29 mouse cellular contexts compared by ENCODE assay signal in the genomic region with DNA sequence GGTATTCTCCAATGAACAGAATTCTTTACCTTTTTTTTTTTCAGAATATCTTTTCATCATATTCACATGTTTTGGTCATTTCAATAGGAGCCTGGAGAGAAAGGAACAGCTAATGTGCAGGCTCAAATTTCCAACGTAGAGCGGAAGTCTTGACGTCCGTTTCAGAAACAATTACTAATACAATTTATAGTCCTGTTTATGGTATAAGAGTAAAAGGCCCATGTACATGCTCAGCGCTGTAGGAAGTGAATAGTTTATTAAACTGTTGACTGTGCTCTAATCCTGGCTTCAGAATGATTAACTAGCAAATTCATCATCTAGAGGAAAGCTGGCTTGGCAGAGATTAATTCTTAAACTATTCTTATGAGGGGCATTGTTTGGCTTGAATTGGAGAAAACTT.
DNase-seq lines count a peak whose midpoint lies in the region; ATAC-seq and TF ChIP-seq lines count a peak whose summit lies in the region.
"Had no signal": no experiment of that assay in that cellular context is flagged by ENCODE, and none has a peak within 500 bp of the region (broad histone marks: within the 10 kb centered on the region; RNA-seq: fewer than 3 reads in every experiment).

No protein-coding gene starts in this region.

- no peaks in the 10 kb centered on the region for H3K9me3 ChIP-seq in kidney, embryonic 15.5 days (replicated peaks)
- no peaks in the 10 kb centered on the region for H3K9me3 ChIP-seq in kidney, embryonic 14.5 days (ENCODE audit: control insufficient read depth, low read length)
- no peaks in the 10 kb centered on the region for H3K9me3 ChIP-seq in kidney, postnatal 0 days (replicated peaks; ENCODE audit: low read length)
- no peaks in the 10 kb centered on the region for H3K9me3 ChIP-seq in lung, embryonic 14.5 days (ENCODE audit: low read depth, low read length)
- H3K9me3 ChIP-seq: embryonic facial prominence, embryonic 13.5 days; embryonic facial prominence, embryonic 15.5 days; forebrain, embryonic 10.5 days; forebrain, embryonic 12.5 days; G1E had no signal

- DNase-seq in kidney, adult 2 months, result peak; percentile 25
- DNase-seq in kidney, postnatal 25 days, result no peak
- peak; percentile 87 for DNase-seq in kidney, postnatal 0 days (ENCODE audit: low spot score)
- no peak for DNase-seq in kidney, postnatal 10 days
- peak; percentile 45 for DNase-seq in lung, embryonic 14.5 days
- no peak for DNase-seq in lung, postnatal 14 days
- DNase-seq: adrenal gland, adult 2 months; adrenal gland, postnatal 10 days; adrenal gland, postnatal 25 days; B cell, adult 2 months; cerebellum, adult 11 months; cerebellum, adult 18-20 months; cerebellum, adult 8-10 months; cerebellum, adult 9-11 months; cerebellum, postnatal 14 days; cerebellum, postnatal 36 days; embryo, embryonic 11 days had no signal

- no peaks in the 10 kb centered on the region for H3K36me3 ChIP-seq in kidney, adult 2 months (ENCODE audit: control insufficient read depth, insufficient read depth, low read length)
- no peaks in the 10 kb centered on the region for H3K36me3 ChIP-seq in kidney, embryonic 15.5 days
- no peaks in the 10 kb centered on the region for H3K36me3 ChIP-seq in kidney, embryonic 14.5 days (ENCODE audit: control insufficient read depth, insufficient read depth, low read length)
- no peaks in the 10 kb centered on the region for H3K36me3 ChIP-seq in kidney, postnatal 0 days (ENCODE audit: insufficient read depth, low read length)
- no peaks in the 10 kb centered on the region for H3K36me3 ChIP-seq in lung, embryonic 14.5 days (ENCODE audit: insufficient read depth)
- H3K36me3 ChIP-seq: embryonic facial prominence, embryonic 13.5 days; embryonic facial prominence, embryonic 15.5 days; forebrain, embryonic 10.5 days; forebrain, embryonic 12.5 days; G1E had no signal

- peak; percentile 58; the same call in 1 of the 2 replicates for ATAC-seq in kidney, embryonic 15.5 days (replicated peaks; ENCODE audit: low FRiP score)
- no peak for ATAC-seq in kidney, embryonic 14.5 days (ENCODE audit: low FRiP score, low TSS enrichment)
- ATAC-seq in kidney, postnatal 0 days (replicated peaks; ENCODE audit: low FRiP score, low read depth), result no peak
- ATAC-seq in lung, embryonic 14.5 days (ENCODE audit: insufficient read depth), result no peak
- ATAC-seq: CD4-positive, CD25-positive, alpha-beta regulatory T cell, adult 4 months; forebrain, embryonic 14.5 days; Patski had no signal

- WGBS in kidney, adult 2 months, result 25% methylated on average over 5 of the region's 5 CpGs
- 16% methylated on average over 5 of the region's 5 CpGs for WGBS in kidney, embryonic 15.5 days
- WGBS in kidney, embryonic 14.5 days, result 24% methylated on average over 5 of the region's 5 CpGs
- 15% methylated on average over 5 of the region's 5 CpGs for WGBS in kidney, postnatal 0 days
- 61% methylated on average over 5 of the region's 5 CpGs for WGBS in lung, embryonic 14.5 days

- no peak overlapping the region for H3K4me3 ChIP-seq in kidney, adult 2 months (ENCODE audit: insufficient read depth, low read depth, low read length)
- no peak overlapping the region for H3K4me3 ChIP-seq in kidney, embryonic 15.5 days (replicated peaks)
- no peak overlapping the region for H3K4me3 ChIP-seq in kidney, embryonic 14.5 days (ENCODE audit: low read length)
- H3K4me3 ChIP-seq in kidney, postnatal 0 days (replicated peaks; ENCODE audit: low read depth, low read length), result no peak overlapping the region
- no peak overlapping the region for H3K4me3 ChIP-seq in lung, embryonic 14.5 days (ENCODE audit: low read depth, low read length)
- H3K4me3 ChIP-seq: embryonic facial prominence, embryonic 13.5 days; embryonic facial prominence, embryonic 15.5 days; erythroblast, embryonic 14.5 days; forebrain, embryonic 10.5 days; forebrain, embryonic 12.5 days had no signal

- TF ChIP-seq POLR2A in kidney, adult 2 months (IDR thresholded peaks at IDR 0.05; ENCODE audit: low read depth, low read length), result no peak

- H3K27ac ChIP-seq in kidney, adult 2 months (ENCODE audit: insufficient read depth, low read depth, low read length), result no peak overlapping the region
- H3K27ac ChIP-seq in kidney, embryonic 15.5 days, result peak overlapping the region; percentile 51
- H3K27ac ChIP-seq in kidney, embryonic 14.5 days (ENCODE audit: low read depth, low read length), result no peak overlapping the region
- 0 out of 2 replicates have a peak overlapping the region, but pooled peaks have one; percentile 25 for H3K27ac ChIP-seq in kidney, postnatal 0 days
- H3K27ac ChIP-seq in lung, embryonic 14.5 days (ENCODE audit: low read depth), result no peak overlapping the region
- H3K27ac ChIP-seq: embryonic facial prominence, embryonic 13.5 days; embryonic facial prominence, embryonic 15.5 days; forebrain, embryonic 10.5 days; forebrain, embryonic 12.5 days had no signal

- no peaks in the 10 kb centered on the region for H3K27me3 ChIP-seq in kidney, adult 2 months (replicated peaks; ENCODE audit: control insufficient read depth, insufficient read depth, low read length)
- H3K27me3 ChIP-seq in kidney, embryonic 15.5 days, result no peaks in the 10 kb centered on the region
- no peaks in the 10 kb centered on the region for H3K27me3 ChIP-seq in kidney, embryonic 14.5 days (ENCODE audit: control insufficient read depth, insufficient read depth, low read length)
- no peaks in the 10 kb centered on the region for H3K27me3 ChIP-seq in kidney, postnatal 0 days (ENCODE audit: insufficient read depth, low read length)
- no peaks in the 10 kb centered on the region for H3K27me3 ChIP-seq in lung, embryonic 14.5 days (ENCODE audit: insufficient read depth, low read length)
- H3K27me3 ChIP-seq: CH12.LX; embryonic facial prominence, embryonic 13.5 days; embryonic facial prominence, embryonic 15.5 days; forebrain, embryonic 12.5 days; Patski had no signal

- peaks cover 6% of the 10 kb centered on the region; the same call in 1 of the 2 replicates for H3K4me1 ChIP-seq in kidney, adult 2 months (ENCODE audit: control insufficient read depth, insufficient read depth, low read length)
- peaks cover 23% of the 10 kb centered on the region for H3K4me1 ChIP-seq in kidney, embryonic 15.5 days
- no peaks in the 10 kb centered on the region; the same call in 1 of the 2 replicates for H3K4me1 ChIP-seq in kidney, embryonic 14.5 days (ENCODE audit: control insufficient read depth, insufficient read depth, low read length)
- peaks cover 20% of the 10 kb centered on the region for H3K4me1 ChIP-seq in kidney, postnatal 0 days (replicated peaks; ENCODE audit: insufficient read depth, low read length)
- no peaks in the 10 kb centered on the region for H3K4me1 ChIP-seq in lung, embryonic 14.5 days (ENCODE audit: insufficient read depth)

- no peak overlapping the region for H3K4me2 ChIP-seq in kidney, embryonic 15.5 days
- H3K4me2 ChIP-seq in kidney, embryonic 14.5 days (replicated peaks; ENCODE audit: low read depth, low read length), result no peak overlapping the region
- no peak overlapping the region for H3K4me2 ChIP-seq in kidney, postnatal 0 days (ENCODE audit: low read length)
- no peak overlapping the region for H3K4me2 ChIP-seq in lung, embryonic 14.5 days
- H3K4me2 ChIP-seq: embryonic facial prominence, embryonic 13.5 days; embryonic facial prominence, embryonic 15.5 days; forebrain, embryonic 12.5 days had no signal

- no peak overlapping the region for H3K9ac ChIP-seq in kidney, embryonic 15.5 days
- no peak overlapping the region for H3K9ac ChIP-seq in kidney, embryonic 14.5 days (ENCODE audit: low read depth, low read length)
- H3K9ac ChIP-seq in kidney, postnatal 0 days (ENCODE audit: low read depth, low read length), result no peak overlapping the region
- H3K9ac ChIP-seq in lung, embryonic 14.5 days, result no peak overlapping the region
- H3K9ac ChIP-seq: embryonic facial prominence, embryonic 13.5 days; embryonic facial prominence, embryonic 15.5 days; forebrain, embryonic 12.5 days had no signal

- no peak for TF ChIP-seq CTCF in kidney, adult 2 months (conservative IDR thresholded peaks at IDR 0.05; ENCODE audit: insufficient read depth, insufficient read length, low read depth, low read length)
- TF ChIP-seq CTCF in kidney, postnatal 0 days (IDR thresholded peaks at IDR 0.05; ENCODE audit: low read depth), result no peak
- TF ChIP-seq CTCF in lung, embryonic 14.5 days (IDR thresholded peaks at IDR 0.05; ENCODE audit: low read depth), result no peak

Comparison
In these comparisons a context has a peak if more than half of its experiments do, and no peak if none do; other contexts are left out.
1. DNase-seq: peak in kidney, adult 2 months (single experiment), kidney, postnatal 0 days (single experiment) and lung, embryonic 14.5 days (single experiment); none in kidney, postnatal 25 days (0 of 2), kidney, postnatal 10 days (single experiment) and lung, postnatal 14 days (single experiment).
2. H3K27ac ChIP-seq: peak in kidney, embryonic 15.5 days (single experiment) and kidney, postnatal 0 days (single experiment); none in kidney, adult 2 months (single experiment), kidney, embryonic 14.5 days (single experiment) and lung, embryonic 14.5 days (single experiment).